Mouse (Mus musculus) adipocyte (in vitro differentiated cells): ENCODE results near the gene Chpt1.
A peak's percentile ranks its signal among the peaks of the same experiment; 100 is the strongest.
"Not testable (repeated sequence)": the region's sequence is repeated elsewhere in the genome, so short reads cannot be mapped to it uniquely, and the experiment has no call there.

Experiments used
- DNase-seq: peaks from one replicate; pipeline ENCODE4 v3.0.0-alpha.2; 2016; ENCODE audit warnings: low spot score

The Chpt1 gene

DNA sequence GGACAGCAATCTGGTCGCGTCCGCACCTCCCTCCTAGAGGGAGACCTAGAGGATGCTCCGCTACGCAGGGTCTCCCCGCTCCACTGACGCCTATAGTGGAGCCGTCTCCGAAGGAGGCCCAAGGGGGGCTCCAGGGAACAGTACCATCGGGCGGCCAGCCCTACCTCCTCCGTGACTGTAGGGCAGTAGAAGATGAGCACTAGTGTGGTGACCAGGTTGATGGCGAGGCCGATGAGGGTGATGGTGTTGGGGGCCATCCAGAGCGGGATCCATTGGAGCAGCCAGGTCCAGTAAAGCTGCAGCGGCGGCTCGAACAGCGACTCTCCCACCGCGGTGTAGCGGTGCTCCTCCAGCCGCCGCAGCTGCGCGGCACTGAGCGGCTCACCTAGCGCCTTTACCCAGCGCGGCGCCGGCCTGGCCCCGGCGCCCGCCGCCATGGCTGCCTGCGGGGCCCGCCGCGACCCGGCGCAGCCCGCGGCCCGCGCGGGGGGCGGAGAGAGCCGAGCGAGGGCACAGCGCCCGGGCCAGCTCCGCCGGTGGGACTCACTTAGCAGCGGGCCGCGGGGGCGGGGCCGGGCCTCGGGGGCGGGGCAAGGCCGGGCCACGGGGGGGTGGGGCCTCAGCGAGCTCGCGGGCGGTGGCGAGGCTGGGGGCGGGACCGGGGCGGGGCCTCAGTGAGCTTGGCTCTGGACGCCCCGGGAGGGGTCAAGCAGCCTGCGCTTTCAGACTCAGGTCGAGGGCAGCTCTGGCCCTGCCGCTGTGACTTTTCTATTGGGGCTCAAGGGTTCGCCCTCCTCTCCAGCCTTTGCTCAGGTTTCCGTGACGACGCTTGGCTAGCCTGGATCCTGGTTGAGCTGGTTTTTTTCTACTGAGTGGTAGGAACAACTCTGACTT, at the start of gene Chpt1:
Gene Chpt1 (minus strand): TSS at position 653 of the 894 bp plus-strand sequence.
- DNase-seq = peak; percentile 87

DNA sequence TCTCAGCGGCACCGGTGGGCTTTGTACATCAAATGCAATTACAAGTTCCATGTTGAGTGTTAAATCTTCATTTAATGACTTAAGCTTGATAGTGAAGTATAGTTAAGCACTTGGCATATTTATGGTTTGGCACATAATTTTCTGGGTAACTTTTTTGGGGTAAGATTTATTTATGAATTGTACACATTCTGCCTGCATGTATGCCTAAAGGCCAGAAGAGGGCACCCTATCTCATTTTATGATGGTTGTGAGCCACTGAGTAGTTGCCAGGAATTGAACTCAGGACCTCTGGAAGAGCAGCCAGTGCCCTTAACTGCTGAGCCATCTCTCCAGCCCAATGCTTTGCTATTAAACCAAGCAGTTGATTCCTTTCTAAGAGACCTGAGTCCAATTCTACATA, 48.9 kb upstream of the Chpt1 start:
- DNase-seq = no peak

DNA sequence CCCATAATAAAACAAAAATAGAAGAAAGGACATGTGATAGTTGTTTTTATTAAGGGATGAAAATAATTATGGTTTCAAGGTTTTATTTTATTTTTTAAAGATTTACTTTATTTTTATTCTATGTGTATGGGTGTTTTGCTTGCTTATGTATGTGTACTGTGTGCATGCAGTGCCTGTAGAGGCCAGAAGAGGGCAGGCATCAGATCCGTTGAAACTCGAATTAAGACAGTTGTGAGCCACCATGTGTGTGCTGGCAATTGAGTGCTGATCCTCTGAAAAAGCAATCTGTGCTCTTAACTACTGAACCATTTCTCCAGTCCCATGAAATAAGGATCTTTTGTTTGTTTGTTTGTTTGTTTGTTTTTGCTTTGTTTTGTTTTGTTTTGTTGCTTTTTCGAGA, 46.4 kb upstream of the Chpt1 start:
- no peak for DNase-seq

DNA sequence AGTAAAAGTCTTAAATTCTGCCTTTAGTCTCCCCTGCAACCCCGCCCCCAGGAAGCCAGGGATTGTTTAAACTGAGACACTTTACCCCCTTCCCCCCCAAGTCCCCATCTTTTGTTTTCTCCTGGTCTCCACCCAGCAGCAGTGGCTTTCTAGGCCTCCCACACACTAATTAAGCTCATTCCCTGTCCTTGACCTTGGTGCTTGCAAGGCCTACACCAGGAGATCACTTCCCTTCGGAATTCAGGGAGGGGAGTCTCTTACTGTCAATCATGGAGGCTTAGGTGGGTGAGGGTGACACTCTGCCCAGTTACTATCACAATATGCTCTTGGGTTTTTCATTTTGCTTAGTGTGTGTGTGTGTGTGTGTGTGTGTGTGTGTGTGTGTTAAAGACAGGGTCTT, 43.8 kb upstream of the Chpt1 start:
- DNase-seq = no peak

DNA sequence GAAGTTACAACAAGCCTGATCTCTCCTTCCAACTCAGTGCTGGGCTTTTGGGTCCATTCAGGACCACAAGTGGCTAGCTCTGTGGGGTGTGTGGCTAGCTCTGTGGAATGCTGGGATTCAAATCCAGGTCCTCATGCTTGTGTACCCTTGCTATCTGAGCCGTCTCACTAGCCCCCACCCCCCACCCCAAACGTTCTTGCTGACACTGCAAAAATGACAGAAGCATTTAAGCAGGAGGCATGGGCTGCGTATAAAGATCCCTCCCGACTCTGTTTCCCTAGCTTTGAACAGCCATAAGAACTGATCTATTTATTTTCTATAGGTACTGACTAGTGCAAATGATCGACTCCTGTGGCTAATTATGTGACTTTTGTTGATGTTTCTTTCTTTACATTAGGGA, 26.8 kb upstream of the Chpt1 start:
- no peak for DNase-seq

DNA sequence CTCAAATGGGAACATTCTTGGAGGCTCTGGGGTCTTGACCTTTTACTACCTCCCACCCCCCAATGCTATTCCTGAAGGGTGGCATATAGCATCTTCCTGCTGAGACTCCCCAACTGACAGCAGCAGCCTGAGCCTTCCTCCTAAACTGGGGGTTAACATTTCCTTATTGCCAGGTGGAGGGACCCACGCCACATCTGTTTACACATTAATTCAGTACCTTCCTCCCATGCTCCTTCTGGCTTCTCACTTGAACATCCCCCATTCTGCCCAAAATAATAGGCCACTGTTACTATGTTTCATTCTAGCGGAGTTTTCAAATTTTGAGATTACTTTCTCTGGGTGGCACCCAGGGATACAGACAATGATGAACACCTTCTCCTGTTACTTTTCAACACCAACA, 20.1 kb upstream of the Chpt1 start:
- no peak for DNase-seq

DNA sequence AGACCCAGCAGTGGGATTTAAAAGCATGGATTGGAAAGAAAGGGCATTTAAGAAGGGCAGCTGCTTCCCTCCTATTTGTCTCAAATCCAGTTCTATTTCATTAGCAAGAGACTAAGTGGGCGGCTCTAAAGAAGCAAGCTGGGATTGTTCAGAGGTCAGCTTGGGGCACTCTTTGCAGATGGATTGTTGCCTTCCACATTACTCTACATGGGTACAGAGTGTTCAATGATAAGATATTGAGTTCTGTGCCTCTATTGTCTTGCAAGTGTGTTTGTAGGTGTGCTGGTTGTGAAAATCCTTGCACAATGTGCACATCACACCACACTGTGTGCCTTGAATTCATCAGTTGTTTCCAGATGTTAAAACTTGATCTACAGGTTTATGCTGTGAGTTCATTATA, 19.3 kb upstream of the Chpt1 start:
- no peak for DNase-seq

DNA sequence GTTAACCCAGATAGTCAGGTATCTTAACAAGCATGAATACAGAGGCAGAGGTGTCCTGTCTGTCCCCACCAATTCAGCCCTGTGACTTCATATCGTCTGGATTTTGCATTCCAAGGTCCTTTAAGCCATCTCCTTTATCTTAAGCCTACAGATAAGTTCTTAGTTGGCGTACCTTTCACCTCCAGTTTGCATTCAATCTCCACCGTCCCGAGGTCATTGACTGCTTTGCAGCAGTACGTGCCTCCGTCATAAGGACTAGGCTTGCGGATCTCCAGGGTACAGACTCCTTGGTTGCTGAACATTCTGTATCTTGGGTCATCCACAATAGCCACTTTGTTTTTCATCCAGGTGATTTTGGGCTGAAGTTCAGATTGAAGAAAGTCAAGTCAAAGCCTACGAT, 18.9 kb upstream of the Chpt1 start:
- no peak for DNase-seq

DNA sequence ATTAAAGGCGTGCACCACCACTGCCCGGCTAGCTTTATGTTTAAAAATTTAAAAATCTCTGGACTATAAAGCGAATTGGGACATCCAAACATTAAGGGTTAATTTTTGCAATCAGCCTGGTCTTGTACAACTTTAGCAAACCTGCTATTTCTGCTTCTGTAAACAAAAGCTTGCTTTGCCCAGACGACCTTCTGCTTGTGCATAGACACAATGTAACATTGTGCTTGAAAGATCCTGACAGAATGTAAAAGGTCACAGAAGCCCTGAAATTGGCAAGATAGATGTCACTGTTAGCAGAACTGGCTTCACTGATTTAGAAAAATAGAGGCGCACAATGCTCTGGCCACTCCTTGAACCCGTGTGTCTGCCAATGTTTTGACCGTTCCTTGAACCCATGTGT, 11.2 kb upstream of the Chpt1 start:
- not testable (repeated sequence) for DNase-seq

DNA sequence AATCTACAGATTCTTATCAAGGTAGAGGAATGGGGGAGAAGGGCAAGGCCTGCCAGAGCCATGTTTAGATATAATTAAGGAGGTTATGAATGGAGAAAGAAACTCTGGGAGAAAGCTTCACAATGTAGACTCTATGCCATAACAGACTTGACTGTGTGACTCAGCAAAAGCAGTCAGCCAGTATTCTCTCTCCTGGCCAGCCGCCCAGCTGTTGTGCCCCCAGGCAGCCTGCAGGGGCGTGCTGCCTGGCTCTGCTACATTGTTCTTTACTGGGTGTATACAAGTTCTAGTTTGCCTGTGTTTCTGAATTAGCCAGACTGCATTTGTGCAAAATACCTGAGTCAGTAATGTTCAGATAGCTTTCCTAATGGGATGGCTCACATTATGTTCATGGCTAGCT, 10.6 kb upstream of the Chpt1 start:
- peak; percentile 83 for DNase-seq

DNA sequence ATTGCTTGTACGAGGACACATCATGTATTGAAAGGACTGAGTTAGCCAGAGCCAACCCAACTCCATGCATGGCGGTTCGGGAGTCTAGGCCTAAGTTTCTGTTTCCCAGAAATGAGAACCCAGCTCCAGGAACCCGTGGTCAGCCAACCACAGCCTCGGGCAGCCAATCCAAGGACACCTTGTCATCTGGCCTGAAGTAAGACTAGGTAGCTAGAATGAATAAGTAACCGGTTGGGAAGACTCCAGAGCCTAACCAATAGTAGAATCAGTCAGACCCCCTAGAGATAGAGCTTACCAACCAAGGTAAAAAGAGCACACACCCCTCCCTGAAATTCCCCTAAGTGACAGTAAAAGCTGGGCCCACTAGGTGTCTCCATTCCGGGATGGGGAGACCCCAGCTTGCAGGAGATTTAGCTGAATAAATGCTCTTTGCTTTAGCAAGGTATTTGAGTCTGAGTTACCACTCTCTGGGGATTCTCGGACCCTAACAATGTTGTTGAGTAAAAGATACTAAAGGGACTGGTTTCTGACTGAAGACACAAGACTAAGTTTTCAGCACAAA, 9.8 kb upstream of the Chpt1 start:
- peak; percentile 39 for DNase-seq

DNA sequence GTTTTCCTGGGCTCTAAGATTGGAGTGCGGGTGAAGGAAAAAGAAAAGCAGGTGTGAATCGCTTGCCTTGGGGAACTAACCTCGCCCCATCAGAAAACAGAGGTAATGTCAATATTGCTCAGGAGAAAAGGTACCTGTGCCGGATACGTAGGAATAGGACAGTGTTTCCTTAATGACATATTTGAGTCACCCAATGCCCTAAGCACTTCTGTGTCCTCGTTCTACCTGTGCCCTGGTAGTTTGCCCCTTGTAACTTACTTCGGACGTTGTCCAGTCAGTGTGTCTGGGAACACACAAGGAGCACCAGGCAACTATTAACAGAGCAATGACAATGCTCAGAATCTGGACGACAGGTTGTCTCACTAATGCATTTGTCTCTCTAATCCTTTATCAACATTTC, 7.5 kb upstream of the Chpt1 start:
- no peak for DNase-seq

DNA sequence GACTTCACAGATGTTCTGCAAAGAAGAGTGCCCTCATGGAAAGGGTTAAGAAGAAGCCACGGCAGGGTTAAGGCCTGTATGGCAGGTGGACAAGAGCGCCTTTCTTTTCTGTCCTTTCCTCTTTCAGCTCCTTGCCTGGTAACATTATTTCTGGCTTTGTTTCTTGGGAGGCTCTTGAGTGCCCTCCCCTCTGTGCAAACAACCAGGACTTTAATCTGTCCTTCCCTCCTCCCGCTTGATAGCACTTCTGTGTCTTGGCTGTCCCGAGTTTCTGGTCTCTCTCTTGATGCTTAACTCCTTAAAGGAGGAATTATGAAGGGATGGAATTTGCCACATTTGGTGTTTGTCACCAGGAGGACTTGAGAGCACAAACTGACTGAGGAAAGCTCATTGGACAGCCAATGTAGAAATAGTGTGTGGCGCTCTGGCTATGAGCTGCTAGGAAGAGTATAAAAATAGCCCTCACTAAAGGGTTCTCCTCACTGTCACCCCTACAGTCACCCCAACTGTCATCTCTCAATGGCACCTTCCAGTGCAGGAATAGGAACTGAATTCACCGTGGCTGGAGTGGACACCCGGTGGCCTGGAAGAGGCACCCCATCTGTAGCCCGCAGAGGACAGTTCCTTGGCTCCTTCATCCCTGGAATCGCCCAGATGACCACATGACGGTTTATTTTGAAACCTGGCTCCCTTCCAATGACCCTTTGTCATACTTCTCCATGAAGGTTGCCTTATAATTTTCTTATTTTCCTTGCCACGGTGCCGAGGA, 6.8 kb upstream of the Chpt1 start:
- DNase-seq = peak; percentile 77

DNA sequence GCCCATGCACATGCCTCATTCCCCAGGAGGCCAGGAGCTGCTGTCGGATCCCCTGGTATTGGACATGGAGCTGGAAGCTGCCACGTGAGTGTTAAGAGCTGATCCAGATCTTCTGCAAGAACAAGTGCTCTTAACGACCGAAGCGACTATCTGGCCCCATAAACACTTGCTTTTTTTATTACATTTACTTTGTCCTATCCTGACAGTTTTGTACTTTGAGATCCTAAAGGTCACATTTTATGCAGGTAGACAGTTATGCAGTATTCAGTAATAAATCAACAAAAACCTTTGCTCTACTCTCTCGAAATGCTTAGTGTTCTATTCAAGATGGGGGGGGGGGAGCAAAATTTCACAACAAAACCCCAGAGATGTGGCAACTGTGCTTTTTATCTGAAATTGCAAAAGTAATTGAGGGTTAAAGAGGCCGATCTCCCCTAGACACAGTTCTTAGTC, 3.8 kb upstream of the Chpt1 start:
- peak; percentile 53 for DNase-seq

DNA sequence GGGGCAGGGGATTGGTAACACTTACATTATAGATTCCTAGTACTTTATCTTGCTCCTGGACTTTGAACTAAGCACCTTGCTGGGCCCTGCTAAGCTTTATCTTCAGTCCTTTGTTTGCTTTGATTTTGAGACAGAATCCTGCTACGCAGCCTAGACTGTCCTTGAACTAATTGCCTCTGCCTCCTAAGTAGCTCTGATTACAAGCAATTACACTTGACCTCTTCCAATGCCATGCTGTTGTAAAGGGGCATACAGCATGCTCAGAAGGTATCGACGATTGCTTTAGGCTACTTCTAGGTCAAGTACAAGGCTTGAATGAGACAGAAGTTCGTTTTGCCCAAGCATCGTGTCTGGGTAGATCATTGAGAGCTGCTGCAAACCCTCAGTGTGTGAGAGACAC, 1.4 kb upstream of the Chpt1 start:
- no peak for DNase-seq

DNA sequence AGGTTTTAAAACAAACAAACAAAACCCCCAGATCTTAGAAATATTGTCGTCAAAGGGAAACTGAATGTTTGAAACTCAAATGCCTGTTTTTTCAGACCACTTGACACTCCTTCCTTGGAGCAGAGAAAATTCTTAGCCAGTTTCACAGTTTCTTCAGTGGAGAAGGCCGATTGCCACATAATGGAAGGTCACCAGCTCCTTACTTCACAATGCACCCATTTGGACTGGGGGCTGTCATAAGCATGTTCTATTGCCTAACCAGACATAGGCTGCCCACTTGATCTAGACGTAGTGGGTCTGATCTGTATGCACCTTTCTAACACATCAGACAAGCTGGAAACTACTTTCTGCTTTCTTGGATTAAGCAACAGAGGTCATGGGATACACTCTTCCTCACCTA, 608 bp upstream of the Chpt1 start:
- DNase-seq = peak; percentile 49

DNA sequence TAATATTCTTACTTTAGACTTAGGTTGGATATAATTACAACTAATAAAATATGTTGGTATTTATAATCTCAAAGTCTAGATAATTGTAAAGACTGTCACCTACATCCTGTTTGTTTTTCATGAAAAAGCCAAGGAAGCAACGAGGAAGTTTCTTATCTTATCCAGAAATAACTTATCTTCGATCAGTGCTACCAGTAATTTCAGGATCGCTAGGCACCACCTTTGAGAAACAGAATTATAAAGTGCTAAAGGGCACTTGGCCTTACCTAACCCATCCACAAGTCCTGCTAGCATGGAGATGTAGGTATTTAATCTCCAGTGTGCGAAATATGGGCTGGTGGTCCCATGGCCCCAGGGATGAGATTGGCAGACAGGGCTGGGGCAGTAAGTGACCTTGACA, 954 bp downstream of the Chpt1 start:
- DNase-seq = no peak

DNA sequence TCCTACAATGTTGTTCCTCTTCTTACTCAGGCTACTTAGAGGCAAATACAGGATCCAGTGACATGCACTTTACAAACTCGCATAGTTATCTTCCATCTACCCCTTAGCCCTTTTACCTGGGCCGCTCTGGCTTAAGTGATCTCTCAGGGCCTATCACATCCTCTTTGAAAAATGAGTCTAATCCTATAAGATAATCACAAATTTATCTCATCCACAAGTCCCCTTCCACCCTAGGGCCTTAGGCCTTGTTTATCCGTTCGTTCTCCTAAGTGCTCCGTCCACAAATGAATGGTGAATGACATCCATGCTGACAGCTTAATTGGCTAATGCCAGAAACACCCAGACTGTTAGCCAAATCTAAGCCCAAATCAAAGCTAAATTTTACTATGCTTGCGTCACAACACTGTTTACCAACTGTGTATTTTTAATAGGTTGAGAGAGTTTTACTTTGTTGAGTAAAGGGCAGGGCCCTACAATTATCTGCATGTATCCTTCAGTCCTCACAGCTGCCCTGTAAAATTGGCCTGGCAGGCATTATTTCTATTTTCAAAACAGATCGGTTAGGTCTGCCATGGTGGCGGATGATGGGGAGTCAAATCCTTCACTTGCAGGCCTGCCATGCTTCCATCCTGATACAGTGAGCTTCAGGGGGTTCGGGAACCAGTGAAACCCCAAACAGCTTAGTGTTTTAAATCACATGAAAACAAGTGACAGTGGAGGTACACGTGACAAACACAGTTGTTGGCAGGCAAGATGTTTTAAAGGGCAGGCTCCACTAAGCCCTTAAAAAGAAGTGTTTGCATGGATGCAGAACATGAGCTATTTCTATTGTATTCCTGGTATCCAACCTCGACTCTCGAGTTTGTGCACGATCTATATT, 1.7 kb downstream of the Chpt1 start:
- DNase-seq = peak; percentile 59

DNA sequence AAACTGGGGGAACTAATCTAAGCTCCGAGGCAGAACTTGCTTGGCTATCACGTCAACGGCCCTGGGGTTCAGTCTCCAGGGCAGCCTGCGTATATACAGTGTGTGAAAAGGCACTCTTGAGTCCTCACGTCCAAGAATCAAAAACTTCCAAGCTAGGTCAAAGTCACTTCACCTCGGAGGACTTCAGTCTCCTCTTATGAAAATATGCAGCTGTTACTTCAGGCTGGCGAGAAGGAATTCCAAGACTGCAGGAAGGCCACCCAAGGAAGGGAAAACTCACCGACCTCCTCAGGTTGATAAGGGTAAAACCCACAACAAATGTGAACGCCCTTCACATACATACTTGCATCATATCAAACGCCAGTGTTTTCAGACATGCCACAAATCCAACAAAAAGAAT, 2.5 kb downstream of the Chpt1 start:
- no peak for DNase-seq

DNA sequence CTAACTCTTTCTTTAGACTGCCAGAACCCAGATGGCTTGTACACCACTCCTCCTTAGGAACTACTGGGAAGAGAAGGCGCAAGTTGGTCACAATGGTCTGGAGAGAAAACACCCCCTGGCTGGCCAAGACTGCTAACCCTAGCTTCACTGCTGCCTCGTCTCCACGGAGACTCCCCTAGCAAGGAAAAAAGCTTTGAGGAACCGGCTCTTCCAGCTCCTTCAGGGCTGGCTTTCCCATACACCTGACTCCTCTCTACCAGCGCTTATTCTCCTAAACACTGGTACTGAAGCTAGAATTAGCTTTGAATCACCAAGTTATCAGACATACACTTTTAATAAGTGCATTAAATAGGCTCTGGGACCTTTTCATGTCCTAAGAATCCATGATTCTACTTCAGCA, 3.9 kb downstream of the Chpt1 start:
- no peak for DNase-seq

DNA sequence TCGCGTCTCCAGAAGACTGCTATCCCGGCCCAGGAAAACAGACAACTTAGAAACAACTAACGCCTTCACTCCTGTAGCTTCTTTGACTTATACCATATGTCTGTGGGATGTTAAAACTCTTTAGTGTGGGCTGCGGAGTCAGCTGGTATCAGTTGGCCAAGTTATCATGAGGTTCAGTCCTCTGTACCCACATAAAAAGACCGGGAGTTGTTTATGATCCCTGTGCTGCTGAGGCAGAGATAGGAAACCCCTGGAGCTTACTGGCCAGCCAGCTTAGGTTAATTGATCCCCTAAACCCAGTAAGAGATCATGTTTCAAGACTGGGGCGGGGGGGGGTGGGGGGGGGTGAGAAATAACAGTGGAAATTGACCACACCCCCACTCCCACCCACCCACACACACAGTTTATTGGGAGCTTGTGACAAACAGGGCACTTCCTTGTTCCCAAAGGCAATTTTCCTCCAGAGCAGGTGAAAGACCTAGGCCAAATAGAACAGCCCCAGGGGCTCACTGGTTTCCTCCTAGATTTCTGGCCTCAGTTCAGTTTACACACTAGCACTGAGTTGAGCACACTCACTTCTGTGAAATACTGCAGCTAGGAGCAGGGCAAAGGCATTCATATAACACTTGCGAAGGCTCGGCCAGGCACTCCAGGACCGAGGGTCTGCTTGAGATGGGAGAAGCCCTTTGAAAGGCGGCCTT, 6.9 kb downstream of the Chpt1 start:
- no peak for DNase-seq
